Mouse (Mus musculus): Measurements from ENCODE around the gene Igf2r.

- TF ChIP-seq CTCF (conservative IDR thresholded peaks at IDR 0.05; ENCODE audit: low read length) = no peak
- TF ChIP-seq POU5F1 (IDR thresholded peaks at IDR 0.05; ENCODE audit: borderline replicate concordance, low read length) = no peak
Observed at GRCm38 (mm10) chr17:12755951-12756350, 13.5 kb downstream of the Igf2r start.
